Mouse (Mus musculus): Measurements from ENCODE around the gene Slc24a1. TPM values are rescaled to one million over a fixed set of nuclear protein-coding genes. Genes with fewer than 3 reads are reported as not detected.

Slc24a1 gene
- polyA plus RNA-seq, 1 experiment from 2014 or later = 0.08 TPM

DNA sequence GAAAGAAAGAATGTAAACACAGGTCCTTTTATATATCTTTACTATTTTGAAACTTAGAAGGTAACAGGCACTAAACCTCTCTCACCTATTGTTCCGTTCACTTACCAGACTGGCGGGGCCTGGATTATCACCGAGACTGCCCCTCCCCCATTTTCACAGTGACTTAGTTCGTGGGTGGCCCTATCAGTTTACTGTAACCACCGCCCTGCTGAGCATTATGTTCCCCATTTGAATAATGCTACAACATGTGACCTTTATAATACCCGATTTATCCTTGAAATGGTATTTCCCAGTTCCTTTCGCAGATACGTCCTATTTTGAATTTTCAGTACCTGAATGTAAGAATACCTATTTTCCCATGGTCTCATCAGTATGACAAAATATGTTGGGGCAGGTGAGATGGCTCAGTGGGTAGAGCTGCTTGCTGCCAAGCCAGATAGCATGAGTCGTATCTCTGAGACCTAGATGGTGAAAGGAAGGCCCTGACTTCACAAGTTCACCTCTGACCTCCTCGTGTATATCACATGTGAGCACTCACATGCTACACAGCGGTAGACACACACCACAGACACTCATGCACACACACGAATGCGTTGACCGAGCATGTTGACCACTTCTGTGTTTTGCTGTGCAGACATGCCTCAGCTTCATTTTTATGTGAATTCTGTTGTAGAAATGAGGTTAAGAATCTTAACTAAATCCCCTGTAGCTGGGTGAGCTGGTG lies 46.3 kb downstream of the Slc24a1 start:
- peaks cover 83% of the 10 kb centered on the region for H3K36me3 ChIP-seq

DNA sequence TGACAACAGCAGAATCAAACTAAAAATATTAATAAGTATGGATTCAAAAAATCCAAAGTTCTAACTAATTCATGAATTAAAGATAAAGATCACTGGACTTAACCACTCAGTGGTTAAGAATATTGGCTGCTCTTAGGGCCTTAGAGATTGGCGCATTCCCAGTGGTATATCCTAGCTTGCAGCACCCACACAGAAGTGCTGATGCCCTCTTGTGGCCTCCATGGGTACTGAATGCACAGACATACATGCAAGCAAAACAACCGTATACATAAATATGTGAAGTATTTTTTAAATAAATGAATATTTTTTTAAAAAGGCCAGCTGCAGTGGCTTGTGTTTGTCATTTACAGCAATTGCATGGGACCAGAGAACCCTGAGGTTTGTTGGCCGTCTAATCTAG lies 48.0 kb downstream of the Slc24a1 start:
- WGBS (ENCODE audit: insufficient replicate concordance) = 71% methylated on average over 3 of the region's 3 CpGs
- DNase-seq (peak; percentile 52), ATAC-seq (ENCODE audit: low read depth) (no peak)
- Histone ChIP-seq H3K4me3 (replicated peaks) (no peak overlapping the region), H3K4me2 (no peak overlapping the region), H3K27me3 (no peaks in the 10 kb centered on the region), H3K4me1 (replicated peaks) (no peaks in the 10 kb centered on the region), H3K9ac (no peak overlapping the region), H3K36me3 (peaks cover 84% of the 10 kb centered on the region), H3K9me3 (replicated peaks) (no peaks in the 10 kb centered on the region), H3K27ac (no peak overlapping the region)

More for the DNA sequence above, 46.3 kb downstream of the Slc24a1 start:
- ATAC-seq (ENCODE audit: low read depth) = no peak
- 74% methylated on average over 14 of the region's 14 CpGs for WGBS (ENCODE audit: insufficient replicate concordance)
- Histone ChIP-seq H3K4me3 (replicated peaks) (no peak overlapping the region), H3K27ac (no peak overlapping the region), H3K9ac (no peak overlapping the region), H3K9me3 (replicated peaks) (no peaks in the 10 kb centered on the region), H3K4me1 (replicated peaks) (no peaks in the 10 kb centered on the region), H3K4me2 (no peak overlapping the region), H3K27me3 (no peaks in the 10 kb centered on the region)
- no peak for DNase-seq

DNA sequence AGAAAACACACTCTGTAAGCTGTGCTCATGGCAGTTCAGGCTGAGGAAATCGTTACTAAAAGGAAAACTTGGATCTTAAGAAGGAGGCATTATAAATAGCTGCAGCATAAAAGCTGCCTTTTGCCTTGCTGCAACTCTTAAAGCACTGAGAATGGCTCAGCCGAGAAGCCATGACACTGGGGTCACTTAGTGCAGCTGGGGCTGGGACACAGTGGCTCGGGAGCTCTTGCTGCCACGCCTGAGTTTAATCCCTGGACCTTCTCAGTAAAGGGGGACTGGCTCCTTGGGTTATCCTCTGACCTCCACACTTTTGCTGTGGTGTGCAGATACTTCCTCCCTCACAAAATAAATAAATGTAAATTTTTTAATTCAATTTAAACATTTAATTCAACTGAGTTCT lies 48.5 kb downstream of the Slc24a1 start:
- 65% methylated on average over 4 of the region's 4 CpGs for WGBS (ENCODE audit: insufficient replicate concordance)
- DNase-seq (no peak), ATAC-seq (ENCODE audit: low read depth) (no peak)
- Histone ChIP-seq H3K36me3 (peaks cover 86% of the 10 kb centered on the region), H3K27me3 (no peaks in the 10 kb centered on the region), H3K4me2 (no peak overlapping the region), H3K9ac (no peak overlapping the region), H3K27ac (no peak overlapping the region), H3K4me1 (replicated peaks) (no peaks in the 10 kb centered on the region), H3K9me3 (replicated peaks) (no peaks in the 10 kb centered on the region), H3K4me3 (replicated peaks) (no peak overlapping the region)

DNA sequence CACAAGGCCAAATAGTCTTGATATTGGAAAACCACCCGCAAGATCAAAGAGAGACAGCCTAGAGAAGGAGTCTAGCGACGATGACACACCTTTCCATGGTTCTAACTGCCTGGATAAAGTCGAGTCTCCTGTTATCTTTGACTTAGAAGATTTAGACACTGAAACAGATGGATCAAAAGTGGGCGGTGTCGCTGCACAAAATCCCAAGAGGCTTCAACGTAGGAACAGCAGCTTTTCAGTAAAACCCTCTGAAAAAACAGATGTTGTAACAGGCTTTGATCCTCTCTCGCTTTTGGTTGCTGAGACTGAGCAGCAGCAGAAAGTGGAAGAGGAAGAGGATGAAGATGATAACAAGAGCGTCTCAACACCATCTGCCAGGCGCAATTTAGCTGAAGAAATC lies 54.8 kb downstream of the Slc24a1 start:
- H3K36me3 ChIP-seq = peaks cover 87% of the 10 kb centered on the region
- WGBS (ENCODE audit: insufficient replicate concordance) = 82% methylated on average over 10 of the region's 10 CpGs
- ATAC-seq (ENCODE audit: low read depth) = no peak

DNA sequence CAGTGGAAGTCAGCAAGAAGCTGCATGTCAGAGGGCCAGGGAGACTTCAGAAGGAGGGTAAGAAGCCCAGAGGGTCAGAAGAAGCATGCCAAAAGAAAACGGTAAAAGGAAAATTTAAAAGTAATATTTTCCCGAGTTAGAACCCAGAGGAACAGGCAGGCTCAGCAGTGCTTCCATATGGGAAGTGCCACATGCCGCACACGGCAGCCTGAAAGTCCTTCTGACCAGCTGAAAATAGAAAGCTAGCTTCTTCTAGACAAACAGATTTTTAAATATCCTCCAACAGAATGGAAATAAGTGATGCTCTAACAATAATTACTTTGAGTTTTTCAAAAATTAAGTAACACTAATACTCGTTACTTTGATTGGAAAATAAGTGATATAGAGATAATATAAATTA lies 65.4 kb downstream of the Slc24a1 start:
- Histone ChIP-seq H3K27me3 (no peaks in the 10 kb centered on the region), H3K36me3 (peaks cover 64% of the 10 kb centered on the region), H3K4me3 (replicated peaks) (no peak overlapping the region), H3K27ac (no peak overlapping the region), H3K9ac (no peak overlapping the region), H3K4me2 (no peak overlapping the region), H3K4me1 (replicated peaks) (no peaks in the 10 kb centered on the region), H3K9me3 (replicated peaks) (no peaks in the 10 kb centered on the region)
- DNase-seq = no peak
- 87% methylated on average over 5 of the region's 5 CpGs for WGBS (ENCODE audit: insufficient replicate concordance)
- ATAC-seq (ENCODE audit: low read depth) = no peak

More for the DNA sequence above, 54.8 kb downstream of the Slc24a1 start:
- no peaks in the 10 kb centered on the region for H3K4me1 ChIP-seq (replicated peaks)
- H3K4me3 ChIP-seq (replicated peaks) = no peak overlapping the region
- H3K4me2 ChIP-seq = no peak overlapping the region
- H3K27me3 ChIP-seq = no peaks in the 10 kb centered on the region
- no peak overlapping the region for H3K27ac ChIP-seq
- no peak for DNase-seq
- no peaks in the 10 kb centered on the region for H3K9me3 ChIP-seq (replicated peaks)
- no peak overlapping the region for H3K9ac ChIP-seq

Small RNA genes lying within 50 kb of the gene (microRNA-seq; reads per million reads assigned to microRNA genes)
- gene Gm25640 = not detected

Other genes starting within 250 kb of the Slc24a1 start
- 254 and 265 TPM in 2 replicates for gene Rab11a, start 213.8 kb downstream of the Slc24a1 start, polyA plus RNA-seq (2015; fragmentation: Nextera tagmentation; extraction: Ambion mirVana)
- gene Dennd4a, start 140.3 kb downstream of the Slc24a1 start, polyA plus RNA-seq (2015; fragmentation: Nextera tagmentation; extraction: Ambion mirVana) = 24.1 and 27.0 TPM in 2 replicates
- 29.9 and 34.9 TPM in 2 replicates for gene Ints14, start 9.3 kb upstream of the Slc24a1 start, polyA plus RNA-seq (2015; fragmentation: Nextera tagmentation; extraction: Ambion mirVana)
- gene Hacd3, start 70.1 kb upstream of the Slc24a1 start, polyA plus RNA-seq (2015; fragmentation: Nextera tagmentation; extraction: Ambion mirVana) = 55.7 and 69.5 TPM in 2 replicates
- 16.3 and 21.2 TPM in 2 replicates for gene Dpp8, start 80.8 kb upstream of the Slc24a1 start, polyA plus RNA-seq (2015; fragmentation: Nextera tagmentation; extraction: Ambion mirVana)
- 3.8 and 4.6 TPM in 2 replicates for gene Igdcc4, start 149.9 kb upstream of the Slc24a1 start, polyA plus RNA-seq (2015; fragmentation: Nextera tagmentation; extraction: Ambion mirVana)
- 0.15 TPM in 2 replicates for gene Igdcc3, start 189.6 kb upstream of the Slc24a1 start, polyA plus RNA-seq (2015; fragmentation: Nextera tagmentation; extraction: Ambion mirVana)
- gene Parp16, start 243.7 kb upstream of the Slc24a1 start, polyA plus RNA-seq (2015; fragmentation: Nextera tagmentation; extraction: Ambion mirVana) = 8.2 and 9.2 TPM in 2 replicates

Measured in liver, embryonic 13.5 days (tissue).